Mouse (Mus musculus): ENCODE results near the gene Gm49388.
A peak's percentile ranks its signal among the peaks of the same experiment; 100 is the strongest.

Gene Gm49388

DNA sequence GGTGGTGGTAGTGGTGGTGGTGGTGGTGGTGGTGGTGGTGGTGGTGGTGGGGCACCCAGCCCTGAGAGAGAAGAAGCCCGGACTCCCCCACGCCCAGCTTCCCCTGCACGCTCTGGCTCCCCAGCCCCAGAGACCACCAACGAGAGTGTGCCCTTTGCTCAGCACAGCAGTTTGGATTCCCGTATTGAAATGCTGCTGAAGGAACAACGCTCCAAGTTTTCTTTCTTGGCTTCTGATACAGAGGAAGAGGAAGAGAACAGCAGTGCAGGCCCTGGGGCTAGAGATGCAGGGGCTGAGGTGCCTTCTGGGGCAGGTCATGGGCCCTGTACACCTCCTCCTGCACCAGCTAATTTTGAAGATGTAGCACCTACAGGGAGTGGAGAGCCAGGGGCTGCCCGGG lies at the start of gene Gm49388:
Gm49388 (plus strand) TSS at position 301 of the 400 bp plus-strand sequence.
- DNase-seq (ENCODE audit: low read depth, low spot score) = no peak

GRCm38 (mm10) chr7:127744366-127745045 lies 40.9 kb upstream of the Gm49388 start, which contains the start of gene Fbxl19:
Gene Fbxl19, plus strand, starts transcription at chr7:127744543.
- DNase-seq (ENCODE audit: low read depth, low spot score) = peak; percentile 64

GRCm38 (mm10) chr7:127745251-127745651 lies 40.2 kb upstream of the Gm49388 start:
- DNase-seq (ENCODE audit: low read depth, low spot score) = peak; percentile 91

DNA sequence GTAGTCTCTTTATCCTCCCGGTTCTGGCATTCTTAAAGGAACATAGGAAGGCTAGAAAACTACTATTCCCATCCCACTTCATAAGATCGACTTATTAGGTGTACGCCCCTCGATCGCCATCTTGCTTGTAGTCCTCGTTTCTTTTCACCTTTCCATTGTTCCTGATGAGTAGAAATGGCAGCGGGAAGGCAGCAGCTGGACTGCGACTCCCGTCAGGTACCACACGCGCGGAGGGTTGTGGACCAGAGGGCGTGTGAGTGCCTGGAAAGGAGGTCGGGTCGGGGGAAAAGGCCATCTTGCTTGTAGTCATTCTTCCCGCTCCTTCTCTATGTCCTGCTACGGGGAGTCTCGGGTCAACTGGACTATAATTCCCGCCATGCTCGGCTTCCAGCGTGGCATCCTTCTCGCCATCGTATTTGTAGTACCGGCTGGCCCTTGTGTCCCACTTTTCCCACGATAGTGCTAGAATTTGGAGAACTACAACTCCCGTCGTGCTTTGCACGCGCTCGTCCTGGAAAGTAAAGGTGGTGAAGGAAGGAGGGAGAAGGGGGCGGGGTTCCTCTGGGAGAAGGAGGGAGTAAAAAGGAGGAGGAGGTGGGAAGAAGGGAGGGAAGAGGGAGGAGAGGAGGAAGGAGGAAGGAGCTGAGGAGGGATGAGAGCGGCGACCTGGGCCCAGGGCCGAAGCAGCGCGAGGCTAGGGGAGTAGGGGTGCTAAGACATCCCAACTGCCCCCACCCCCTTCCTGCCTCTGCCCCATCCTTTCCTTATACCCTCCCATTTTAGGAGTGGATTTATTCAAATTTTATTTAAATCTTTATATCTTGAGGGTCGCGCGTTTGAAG lies 39.5 kb upstream of the Gm49388 start:
- DNase-seq (ENCODE audit: low read depth, low spot score) = peak; percentile 97

GRCm38 (mm10) chr7:127746494-127747491 lies 38.6 kb upstream of the Gm49388 start:
- DNase-seq (ENCODE audit: low read depth, low spot score) = peak; percentile 36

DNA sequence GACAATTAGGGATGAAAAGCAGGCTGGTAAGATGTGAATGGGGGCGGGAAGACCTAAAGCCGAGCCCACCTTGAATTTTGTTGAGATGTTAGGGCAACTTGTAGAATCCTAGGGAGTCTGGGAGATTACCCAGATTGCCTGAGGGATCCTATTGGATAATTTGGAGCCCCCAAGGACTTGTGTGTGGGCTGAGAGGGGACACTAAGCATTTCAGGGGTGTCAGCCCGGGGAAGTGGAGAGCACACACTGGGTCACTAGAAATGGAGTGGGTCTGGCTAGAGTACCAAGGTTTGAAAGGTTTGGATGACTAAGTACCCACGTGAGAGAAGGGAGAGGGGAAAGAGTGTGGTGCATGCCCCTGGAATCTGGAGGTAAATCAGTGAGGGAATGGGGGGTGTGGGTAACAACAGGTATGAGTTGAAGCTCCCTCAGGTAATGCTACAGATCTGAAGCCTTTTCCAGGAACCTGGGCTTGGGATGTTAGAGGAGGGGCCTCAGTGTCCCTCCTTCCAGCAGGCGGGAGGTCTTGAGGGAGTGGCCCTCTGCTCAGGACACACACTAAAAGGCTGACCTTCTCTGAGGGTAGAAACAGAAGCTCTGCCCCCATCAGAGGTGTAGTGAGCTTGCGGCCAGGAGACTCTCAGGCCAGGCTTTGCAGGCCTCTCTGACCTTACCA lies 37.7 kb upstream of the Gm49388 start:
- no peak for DNase-seq (ENCODE audit: low read depth, low spot score)

GRCm38 (mm10) chr7:127748235-127748560 lies 37.2 kb upstream of the Gm49388 start:
- no peak for DNase-seq (ENCODE audit: low read depth, low spot score)

GRCm38 (mm10) chr7:127750131-127751127 lies 35.0 kb upstream of the Gm49388 start:
- DNase-seq (ENCODE audit: low read depth, low spot score) = no peak

DNA sequence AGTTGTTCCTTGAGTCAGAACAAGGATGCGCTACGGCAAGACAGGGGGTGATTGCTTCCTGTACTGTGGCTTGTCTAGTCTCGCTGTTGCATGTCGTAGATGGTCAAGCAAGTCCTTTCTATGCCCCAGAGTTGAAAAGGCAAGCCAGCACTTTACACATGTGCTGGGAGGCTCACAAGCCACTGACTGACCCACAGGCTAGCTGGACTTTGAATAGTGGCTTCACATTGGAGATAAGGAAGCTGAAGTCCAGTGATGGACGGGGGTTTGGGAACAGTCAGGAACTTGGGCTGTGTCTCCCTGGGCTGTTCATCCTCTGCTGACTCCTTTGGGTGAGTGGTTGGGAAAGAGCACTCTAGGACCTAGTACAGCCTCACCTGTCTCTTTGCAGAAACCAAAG lies 33.8 kb upstream of the Gm49388 start:
- DNase-seq (ENCODE audit: low read depth, low spot score) = no peak

DNA sequence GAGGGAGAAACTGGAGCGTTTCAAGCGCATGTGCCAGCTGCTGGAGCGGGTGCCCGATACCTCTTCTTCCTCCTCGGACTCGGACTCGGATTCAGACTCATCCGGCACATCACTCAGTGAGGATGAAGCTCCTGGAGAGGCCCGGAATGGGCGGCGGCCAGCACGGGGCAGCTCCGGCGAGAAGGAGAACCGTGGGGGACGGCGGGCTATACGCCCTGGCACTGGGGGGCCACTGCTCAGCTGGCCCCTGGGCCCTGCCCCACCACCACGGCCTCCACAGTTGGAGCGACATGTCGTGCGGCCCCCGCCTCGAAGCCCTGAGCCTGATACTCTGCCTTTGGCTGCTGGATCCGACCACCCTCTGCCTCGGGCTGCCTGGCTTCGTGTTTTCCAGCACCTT lies 33.3 kb upstream of the Gm49388 start:
- DNase-seq (ENCODE audit: low read depth, low spot score) = no peak

- no peak for DNase-seq (ENCODE audit: low read depth, low spot score)
Observed at GRCm38 (mm10) chr7:127753158-127753557, 32.2 kb upstream of the Gm49388 start.

- no peak for DNase-seq (ENCODE audit: low read depth, low spot score)
Observed at GRCm38 (mm10) chr7:127753741-127754140, 31.7 kb upstream of the Gm49388 start.

GRCm38 (mm10) chr7:127759716-127760115 lies 25.7 kb upstream of the Gm49388 start:
- DNase-seq (ENCODE audit: low read depth, low spot score) = no peak

DNA sequence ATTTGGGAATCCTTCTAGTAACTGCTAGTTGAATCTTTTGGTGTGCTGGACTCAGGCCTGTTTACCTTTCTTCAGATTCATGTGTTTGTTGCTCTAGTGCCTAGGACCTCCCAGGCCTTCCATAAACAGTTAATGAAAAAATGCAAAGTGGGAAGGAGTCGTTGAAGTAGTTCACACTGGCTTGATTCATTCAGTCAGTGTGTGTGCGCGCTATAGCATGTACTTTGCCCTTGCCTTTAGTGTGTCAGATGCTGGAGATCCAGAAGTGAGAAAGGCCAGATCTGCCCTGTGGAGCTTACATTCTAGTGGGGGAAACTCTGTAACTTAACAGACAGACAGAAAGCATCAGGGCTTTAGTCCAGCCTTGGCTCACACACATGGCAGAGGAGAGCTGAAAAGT lies 24.9 kb upstream of the Gm49388 start:
- DNase-seq (ENCODE audit: low read depth, low spot score) = no peak

GRCm38 (mm10) chr7:127761026-127761425 lies 24.4 kb upstream of the Gm49388 start:
- peak; percentile 48 for DNase-seq (ENCODE audit: low read depth, low spot score)

GRCm38 (mm10) chr7:127763642-127764041 lies 21.8 kb upstream of the Gm49388 start:
- DNase-seq (ENCODE audit: low read depth, low spot score) = no peak

DNA sequence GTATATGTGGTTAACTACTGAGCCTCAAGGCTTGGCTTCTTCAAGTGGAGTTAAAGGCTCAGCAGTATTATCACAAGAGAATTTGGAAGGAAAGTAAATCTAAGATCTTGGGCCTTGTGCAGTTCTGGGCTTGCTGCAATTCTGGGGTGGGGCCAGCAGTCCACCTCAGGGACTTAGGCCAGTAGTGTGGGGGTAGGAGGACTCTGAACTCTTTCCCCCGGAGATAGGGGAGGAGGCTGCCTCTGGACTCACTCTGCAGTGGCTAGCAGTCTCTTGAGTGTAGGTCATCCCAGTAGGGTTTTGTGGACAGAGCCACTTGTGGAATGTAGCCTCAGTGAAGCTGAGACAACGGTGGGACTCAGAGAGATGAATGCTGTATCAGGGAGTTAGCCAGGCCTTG lies 19.7 kb upstream of the Gm49388 start:
- DNase-seq (ENCODE audit: low read depth, low spot score) = no peak

GRCm38 (mm10) chr7:127766851-127767609 lies 18.4 kb upstream of the Gm49388 start:
- DNase-seq (ENCODE audit: low read depth, low spot score) = no peak

DNA sequence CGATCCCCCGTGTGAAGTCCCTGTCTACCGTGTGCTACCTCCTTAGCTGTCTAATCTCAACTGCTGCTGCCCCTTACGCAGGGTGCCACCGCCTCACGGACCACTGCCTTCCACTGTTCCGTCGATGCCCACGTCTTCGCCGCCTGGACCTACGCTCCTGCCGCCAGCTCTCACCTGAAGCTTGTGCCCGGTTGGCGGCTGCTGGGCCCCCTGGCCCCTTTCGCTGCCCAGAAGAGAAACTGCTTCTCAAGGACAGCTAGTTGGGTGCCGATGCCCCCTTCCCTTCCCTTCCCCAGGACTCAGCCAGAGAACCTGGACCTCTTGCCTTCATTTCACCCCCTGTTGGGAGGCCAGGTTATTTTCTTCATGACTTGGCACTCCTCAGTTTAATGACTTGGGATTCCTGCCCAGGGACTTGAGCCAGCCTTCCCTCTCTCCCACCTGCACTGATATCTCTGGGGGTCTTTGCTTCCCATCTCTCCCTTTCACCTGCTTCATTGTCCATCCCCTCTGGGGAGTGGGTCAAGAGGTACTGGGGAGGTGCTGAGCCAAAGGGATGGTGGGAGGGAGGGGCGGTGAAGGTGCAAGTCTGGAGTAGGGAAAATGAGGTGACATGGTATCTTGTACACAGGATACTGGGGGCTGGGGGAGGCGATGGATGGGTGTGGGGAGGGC lies 17.6 kb upstream of the Gm49388 start:
- no peak for DNase-seq (ENCODE audit: low read depth, low spot score)

Data from embryo, embryonic 11.5 days (tissue).